In genomic region chr5:51771655-51772054, GRCm38 (mm10) we compare ENCODE assay signal across 25 mouse cellular contexts.
DNase-seq lines count a peak whose midpoint lies in the region; ATAC-seq and TF ChIP-seq lines count a peak whose summit lies in the region.
"Had no signal": no experiment of that assay in that cellular context is flagged by ENCODE, and none has a peak within 500 bp of the region (broad histone marks: within the 10 kb centered on the region; RNA-seq: fewer than 3 reads in every experiment).

No protein-coding gene starts in this region.

- no peak overlapping the region for H3K4me2 ChIP-seq in forebrain, embryonic 14.5 days (ENCODE audit: low read length)
- no peak overlapping the region for H3K4me2 ChIP-seq in forebrain, postnatal 0 days (ENCODE audit: low read depth)
- H3K4me2 ChIP-seq in midbrain, embryonic 11.5 days: no peak overlapping the region
- H3K4me2 ChIP-seq in midbrain, embryonic 15.5 days: no peak overlapping the region
- H3K4me2 ChIP-seq in hindbrain, embryonic 13.5 days: no peak overlapping the region
- H3K4me2 ChIP-seq: embryonic facial prominence, embryonic 15.5 days; heart, embryonic 15.5 days; hindbrain, embryonic 15.5 days; intestine, embryonic 15.5 days; liver, embryonic 15.5 days; midbrain, embryonic 13.5 days; neural tube, embryonic 12.5 days had no signal

- H3K27ac ChIP-seq in forebrain, embryonic 14.5 days (ENCODE audit: low read depth, low read length): no peak overlapping the region
- H3K27ac ChIP-seq in forebrain, postnatal 0 days (ENCODE audit: low read depth, low read length): no peak overlapping the region
- H3K27ac ChIP-seq in midbrain, embryonic 11.5 days (ENCODE audit: low read depth, low read length): no peak overlapping the region
- no peak overlapping the region for H3K27ac ChIP-seq in midbrain, embryonic 15.5 days
- no peak overlapping the region for H3K27ac ChIP-seq in hindbrain, embryonic 13.5 days
- H3K27ac ChIP-seq: embryonic facial prominence, embryonic 15.5 days; heart, adult 2 months; heart, embryonic 15.5 days; hindbrain, embryonic 15.5 days; intestine, embryonic 15.5 days; limb, embryonic 10.5 days; liver, embryonic 15.5 days; midbrain, embryonic 13.5 days; neural tube, embryonic 12.5 days had no signal

- H3K4me3 ChIP-seq in forebrain, embryonic 14.5 days (ENCODE audit: low read depth, low read length): no peak overlapping the region
- no peak overlapping the region for H3K4me3 ChIP-seq in forebrain, postnatal 0 days (ENCODE audit: low read depth, low read length)
- H3K4me3 ChIP-seq in midbrain, embryonic 11.5 days (ENCODE audit: low read depth, low read length): no peak overlapping the region
- H3K4me3 ChIP-seq in midbrain, embryonic 15.5 days: no peak overlapping the region
- H3K4me3 ChIP-seq in hindbrain, embryonic 13.5 days: no peak overlapping the region
- H3K4me3 ChIP-seq: embryonic facial prominence, embryonic 15.5 days; heart, adult 2 months; heart, embryonic 15.5 days; hindbrain, embryonic 15.5 days; intestine, embryonic 15.5 days; limb, embryonic 10.5 days; liver, embryonic 15.5 days; midbrain, embryonic 13.5 days; neural tube, embryonic 12.5 days had no signal

- H3K9me3 ChIP-seq in forebrain, embryonic 14.5 days (replicated peaks; ENCODE audit: control insufficient read depth, low read length): no peaks in the 10 kb centered on the region
- no peaks in the 10 kb centered on the region for H3K9me3 ChIP-seq in forebrain, postnatal 0 days (ENCODE audit: low read length)
- H3K9me3 ChIP-seq in midbrain, embryonic 11.5 days (ENCODE audit: control insufficient read depth, low read length): no peaks in the 10 kb centered on the region
- H3K9me3 ChIP-seq in midbrain, embryonic 15.5 days: no peaks in the 10 kb centered on the region
- H3K9me3 ChIP-seq in hindbrain, embryonic 13.5 days: no peaks in the 10 kb centered on the region
- H3K9me3 ChIP-seq: embryonic facial prominence, embryonic 15.5 days; heart, embryonic 15.5 days; hindbrain, embryonic 15.5 days; intestine, embryonic 15.5 days; limb, embryonic 10.5 days; liver, embryonic 15.5 days; midbrain, embryonic 13.5 days; neural tube, embryonic 12.5 days had no signal

- H3K9ac ChIP-seq in forebrain, embryonic 14.5 days (ENCODE audit: low read length): no peak overlapping the region
- H3K9ac ChIP-seq in forebrain, postnatal 0 days: no peak overlapping the region
- no peak overlapping the region for H3K9ac ChIP-seq in midbrain, embryonic 11.5 days (ENCODE audit: low read length)
- H3K9ac ChIP-seq in midbrain, embryonic 15.5 days: no peak overlapping the region
- H3K9ac ChIP-seq in hindbrain, embryonic 13.5 days: no peak overlapping the region
- H3K9ac ChIP-seq: embryonic facial prominence, embryonic 15.5 days; heart, embryonic 15.5 days; hindbrain, embryonic 15.5 days; intestine, embryonic 15.5 days; liver, embryonic 15.5 days; midbrain, embryonic 13.5 days; neural tube, embryonic 12.5 days had no signal

- WGBS in forebrain, embryonic 14.5 days: 70% methylated on average over 2 of the region's 2 CpGs
- WGBS in forebrain, postnatal 0 days: 60% methylated on average over 2 of the region's 2 CpGs
- WGBS in midbrain, embryonic 11.5 days: 78% methylated on average over 2 of the region's 2 CpGs
- WGBS in midbrain, embryonic 15.5 days: 87% methylated on average over 2 of the region's 2 CpGs
- 83% methylated on average over 2 of the region's 2 CpGs for WGBS in hindbrain, embryonic 13.5 days

- DNase-seq in forebrain, embryonic 14.5 days (ENCODE audit: low spot score): peak; percentile 59
- DNase-seq in forebrain, postnatal 0 days: no peak
- peak; percentile 57 for DNase-seq in midbrain, embryonic 11.5 days (ENCODE audit: low spot score, missing footprints)
- peak; percentile 20 for DNase-seq in cerebellum, adult 8-10 months
- DNase-seq: adrenal gland, postnatal 25 days; gastrocnemius, postnatal 25 days; heart, adult 2 months; heart, postnatal 36 days; kidney, adult 8-10 months; kidney, postnatal 14 days; liver; right cerebral cortex, postnatal 25 days; spleen, adult 18-20 months had no signal

- no peak for TF ChIP-seq CTCF in forebrain, postnatal 0 days (IDR thresholded peaks at IDR 0.05; ENCODE audit: low read depth)

- ATAC-seq in forebrain, embryonic 14.5 days: peak; percentile 84
- no peak for ATAC-seq in forebrain, postnatal 0 days
- ATAC-seq in midbrain, embryonic 11.5 days (ENCODE audit: low FRiP score): no peak
- no peak for ATAC-seq in midbrain, embryonic 15.5 days (replicated peaks)
- no peak for ATAC-seq in granulocyte monocyte progenitor cell, adult 5-6 weeks (replicated peaks; ENCODE audit: poor library complexity, severe bottlenecking)
- ATAC-seq in hindbrain, embryonic 13.5 days (ENCODE audit: low FRiP score): no peak
- ATAC-seq: CD4-positive, CD25-positive, alpha-beta regulatory T cell, adult 4 months; intestine, embryonic 15.5 days; midbrain, embryonic 13.5 days had no signal

- no peaks in the 10 kb centered on the region for H3K27me3 ChIP-seq in forebrain, embryonic 14.5 days (replicated peaks; ENCODE audit: control insufficient read depth, insufficient read depth, low read length)
- no peaks in the 10 kb centered on the region for H3K27me3 ChIP-seq in forebrain, postnatal 0 days (ENCODE audit: insufficient read depth, low read length)
- H3K27me3 ChIP-seq in midbrain, embryonic 11.5 days (ENCODE audit: control insufficient read depth, insufficient read depth, low read length): no peaks in the 10 kb centered on the region
- no peaks in the 10 kb centered on the region for H3K27me3 ChIP-seq in midbrain, embryonic 15.5 days (replicated peaks)
- no peaks in the 10 kb centered on the region for H3K27me3 ChIP-seq in hindbrain, embryonic 13.5 days
- H3K27me3 ChIP-seq: embryonic facial prominence, embryonic 15.5 days; heart, embryonic 15.5 days; hindbrain, embryonic 15.5 days; intestine, embryonic 15.5 days; liver, embryonic 15.5 days; midbrain, embryonic 13.5 days; neural tube, embryonic 12.5 days had no signal

- H3K36me3 ChIP-seq in forebrain, embryonic 14.5 days (ENCODE audit: control insufficient read depth, insufficient read depth, low read length): no peaks in the 10 kb centered on the region
- no peaks in the 10 kb centered on the region for H3K36me3 ChIP-seq in forebrain, postnatal 0 days (ENCODE audit: insufficient read depth)
- no peaks in the 10 kb centered on the region for H3K36me3 ChIP-seq in midbrain, embryonic 11.5 days (ENCODE audit: control insufficient read depth, insufficient read depth, low read length)
- H3K36me3 ChIP-seq in midbrain, embryonic 15.5 days (replicated peaks): no peaks in the 10 kb centered on the region
- no peaks in the 10 kb centered on the region for H3K36me3 ChIP-seq in hindbrain, embryonic 13.5 days
- H3K36me3 ChIP-seq: embryonic facial prominence, embryonic 15.5 days; heart, embryonic 15.5 days; hindbrain, embryonic 15.5 days; intestine, embryonic 15.5 days; limb, embryonic 10.5 days; liver, embryonic 15.5 days; midbrain, embryonic 13.5 days; neural tube, embryonic 12.5 days had no signal

- no peaks in the 10 kb centered on the region for H3K4me1 ChIP-seq in forebrain, embryonic 14.5 days (ENCODE audit: control insufficient read depth, insufficient read depth, low read length)
- no peaks in the 10 kb centered on the region for H3K4me1 ChIP-seq in forebrain, postnatal 0 days (ENCODE audit: insufficient read depth)
- no peaks in the 10 kb centered on the region for H3K4me1 ChIP-seq in midbrain, embryonic 11.5 days (ENCODE audit: control insufficient read depth, insufficient read depth, low read length)
- H3K4me1 ChIP-seq in midbrain, embryonic 15.5 days: no peaks in the 10 kb centered on the region
- H3K4me1 ChIP-seq in hindbrain, embryonic 13.5 days (replicated peaks): no peaks in the 10 kb centered on the region
- H3K4me1 ChIP-seq: embryonic facial prominence, embryonic 15.5 days; heart, embryonic 15.5 days; hindbrain, embryonic 15.5 days; intestine, embryonic 15.5 days; limb, embryonic 10.5 days; liver, embryonic 15.5 days; midbrain, embryonic 13.5 days; neural tube, embryonic 12.5 days had no signal
